Mouse (Mus musculus) liver, embryonic 14.5 days (tissue): ENCODE measurements around the gene Gm11639. TPM values are rescaled to one million over a fixed set of nuclear protein-coding genes. Genes with fewer than 3 reads are reported as not detected.
"Not testable (repeated sequence)": the region's sequence is repeated elsewhere in the genome, so short reads cannot be mapped to it uniquely, and the experiment has no call there.

Experiments used
- ATAC-seq: fragments of 200-750 bp; cut with Nextera tagmentation; 2 replicates; pipeline ENCODE4 v1.8.0; 2017; ENCODE audit warnings: moderate number of reproducible peaks, mild to moderate bottlenecking, moderate library complexity; ENCODE audit not compliant: insufficient read depth
- DNase-seq, 3 experiments: peaks; one replicate each; pipeline ENCODE4 v3.0.0-alpha.2; 2012 to 2013; ENCODE audit warnings: low read depth in 3 of 3, low spot score in 3 of 3
- H3K27ac ChIP-seq: fragments of 300-500 bp; sonication (generic); 2 replicates; pipeline ENCODE4 v1.5.1; 2014; ENCODE audit warnings: moderate library complexity, mild to moderate bottlenecking, control low read depth, inconsistent platforms
- H3K27me3 ChIP-seq: fragments of 300-500 bp; sonication (generic); 2 replicates; pipeline ENCODE4 v1.6.1; 2014; ENCODE audit warnings: mild to moderate bottlenecking, low read length, moderate library complexity; ENCODE audit not compliant: control insufficient read depth, insufficient read depth
- H3K36me3 ChIP-seq: fragments of 300-500 bp; sonication (generic); replicated peaks from 2 replicates; pipeline ENCODE4 v1.6.1; 2014; ENCODE audit warnings: low read depth; ENCODE audit not compliant: control insufficient read depth, insufficient read depth
- H3K4me1 ChIP-seq, 2 experiments: fragments of 200-500 bp in 1 of 2; fragments of 300-500 bp in 1 of 2; sonication (generic) in 1 of 2; replicated peaks; 2 replicates each; pipeline ENCODE4 v1.6.1; 2012 to 2014; ENCODE audit warnings: antibody characterized with exemption in 1 of 2, inconsistent platforms in 1 of 2, low read length in 1 of 2; ENCODE audit not compliant: control insufficient read depth in 2 of 2, insufficient read depth in 2 of 2
- H3K4me2 ChIP-seq: fragments of 300-500 bp; sonication (generic); 2 replicates; pipeline ENCODE4 v1.6.1; 2014; ENCODE audit warnings: low read depth, mild to moderate bottlenecking, control low read depth, moderate library complexity
- H3K4me3 ChIP-seq, 2 experiments: fragments of 200-500 bp in 1 of 2; fragments of 300-500 bp in 1 of 2; sonication (generic) in 1 of 2; 2 replicates each; pipeline ENCODE4 v1.5.1; 2012 to 2014; ENCODE audit warnings: low read depth in 2 of 2, low read length in 2 of 2, mild to moderate bottlenecking in 2 of 2, control low read depth in 1 of 2, inconsistent platforms in 1 of 2, moderate library complexity in 1 of 2; ENCODE audit not compliant: insufficient read depth in 1 of 2
- H3K9ac ChIP-seq: fragments of 300-500 bp; sonication (generic); replicated peaks from 2 replicates; pipeline ENCODE4 v1.6.1; 2014; ENCODE audit warnings: mild to moderate bottlenecking, control low read depth, moderate library complexity
- H3K9me3 ChIP-seq: fragments of 300-500 bp; sonication (generic); 2 replicates; pipeline ENCODE4 v1.6.1; 2016; ENCODE audit warnings: low read length, mixed read lengths; ENCODE audit not compliant: control insufficient read depth
- CTCF ChIP-seq: IDR thresholded peaks from 2 replicates; pipeline ENCODE4 v1.5.1; 2016; ENCODE audit warnings: antibody characterized with exemption, low read depth, control low read depth
- EP300 ChIP-seq: IDR thresholded peaks from 2 replicates; pipeline ENCODE4 v1.6.1; 2016; ENCODE audit warnings: antibody characterized with exemption, low read depth
- WGBS: fragments of 180-500 bp; shearing (Covaris S2); extraction: QIAGEN DNeasy Blood & Tissue Kit; methylation state at CpG from one replicate; pipeline ENCODE4 v1.1.7; 2014; ENCODE audit not compliant: insufficient replicate concordance; 5-methylcytosine and 5-hydroxymethylcytosine counted together
- polyA plus RNA-seq, 2 experiments: library from polyadenylated mRNA; depleted of rRNA in 1 of 2; stranded (reverse) in 1 of 2; unstranded in 1 of 2; fragments of >200 nt; fragmentation: Nextera tagmentation in 1 of 2; extraction: Ambion mirVana in 1 of 2; gene quantifications; 2 replicates each; pipeline versions ENCODE4 v1.2.1 to v1.2.3; 2012 to 2014

Gene Gm11639
- polyA plus RNA-seq, 2 experiments: 0.02 to 0.06 TPM

GRCm38 (mm10) chr11:105117814-105118213 lies 432.3 kb downstream of the Gm11639 start:
- H3K36me3 ChIP-seq: no peaks in the 10 kb centered on the region
- H3K9ac ChIP-seq: no peak overlapping the region
- H3K4me2 ChIP-seq: no peak overlapping the region
- WGBS: 63% methylated on average over 7 of the region's 7 CpGs
- no peak for TF ChIP-seq CTCF
- TF ChIP-seq EP300: no peak
- no peak overlapping the region for H3K27ac ChIP-seq
- no peak for DNase-seq
- no peaks in the 10 kb centered on the region for H3K4me1 ChIP-seq
- H3K4me3 ChIP-seq: no peak overlapping the region
- ATAC-seq: no peak
- no peaks in the 10 kb centered on the region for H3K9me3 ChIP-seq
- H3K27me3 ChIP-seq: no peaks in the 10 kb centered on the region; the same call in 1 of the 2 replicates

GRCm38 (mm10) chr11:105120551-105121061 lies 435.1 kb downstream of the Gm11639 start:
- no peak for TF ChIP-seq EP300
- no peak for TF ChIP-seq CTCF
- Histone ChIP-seq H3K4me2 (no peak overlapping the region), H3K4me1 (peaks cover 0 to 5% of the 10 kb centered on the region in 2 experiments; a peak in 2 of 4 replicates), H3K36me3 (no peaks in the 10 kb centered on the region), H3K9ac (no peak overlapping the region), H3K4me3 (no peak overlapping the region), H3K27ac (no peak overlapping the region), H3K27me3 (no peaks in the 10 kb centered on the region; the same call in 1 of the 2 replicates), H3K9me3 (no peaks in the 10 kb centered on the region; the same call in 1 of the 2 replicates)
- ATAC-seq: no peak
- WGBS: 20% methylated on average over 4 of the region's 4 CpGs
- DNase-seq: no peak

- H3K9me3 ChIP-seq, ATAC-seq: not testable (repeated sequence)
- 65% methylated on average over 5 of the region's 5 CpGs for WGBS
Measured at GRCm38 (mm10) chr11:105121792-105122191, 436.3 kb downstream of the Gm11639 start.

GRCm38 (mm10) chr11:105123986-105124385 lies 438.5 kb downstream of the Gm11639 start:
- peak overlapping the region; percentile 20; the same call in 1 of the 2 replicates for H3K4me2 ChIP-seq

More at GRCm38 (mm10) chr11:105121792-105122191, 436.3 kb downstream of the Gm11639 start:
- H3K4me2 ChIP-seq, H3K4me1 ChIP-seq, H3K27ac ChIP-seq, DNase-seq, H3K27me3 ChIP-seq, H3K9ac ChIP-seq, H3K4me3 ChIP-seq, H3K36me3 ChIP-seq: not testable (repeated sequence)
- 0 out of 2 replicates have a peak, but pooled peaks have one; percentile 3 for TF ChIP-seq CTCF

GRCm38 (mm10) chr11:105125735-105126519 lies 440.4 kb downstream of the Gm11639 start, which contains the start of gene Mettl2:
TSS of gene Mettl2 (plus strand) at chr11:105126425.
- WGBS: under 1% methylated on average over 34 of the region's 38 CpGs
- Histone ChIP-seq H3K9ac (peak within 1 kb of the TSS; percentile 68), H3K4me1 (peaks cover 11 to 15% of the 10 kb centered on the region in 2 experiments), H3K27me3 (no peaks in the 10 kb centered on the region), H3K9me3 (no peaks in the 10 kb centered on the region; the same call in 1 of the 2 replicates), H3K4me2 (peak within 1 kb of the TSS; percentile 86), H3K36me3 (peaks cover 9% of the 10 kb centered on the region), H3K4me3 (peak within 1 kb of the TSS; percentile 85 to 97), H3K27ac (peak within 1 kb of the TSS; percentile 71)
- peak; percentile 86 for TF ChIP-seq CTCF
- TF ChIP-seq EP300: no peak
- DNase-seq: peak; percentile 77 to 83 (median 83)
- ATAC-seq: peak; percentile 86

More at GRCm38 (mm10) chr11:105123986-105124385, 438.5 kb downstream of the Gm11639 start:
- H3K4me1 ChIP-seq: peaks cover 11 to 15% of the 10 kb centered on the region in 2 experiments
- WGBS: 6% methylated on average over 9 of the region's 9 CpGs
- peak; percentile 32; the same call in 1 of the 2 replicates for ATAC-seq
- no peak overlapping the region for H3K9ac ChIP-seq
- peak; percentile 59 to 73 (median 60) for DNase-seq
- H3K27ac ChIP-seq: no peak overlapping the region
- no peak overlapping the region for H3K4me3 ChIP-seq
- no peaks in the 10 kb centered on the region; the same call in 1 of the 2 replicates for H3K9me3 ChIP-seq
- H3K36me3 ChIP-seq: peaks cover under 1% of the 10 kb centered on the region; the same call in 1 of the 2 replicates
- TF ChIP-seq CTCF (peak; percentile 90), EP300 (no peak)
- H3K27me3 ChIP-seq: no peaks in the 10 kb centered on the region
